Mouse (Mus musculus): ENCODE measurements around the gene Gm10392. TPM values are rescaled to one million over a fixed set of nuclear protein-coding genes. Genes with fewer than 3 reads are reported as not detected.

Gene Gm10392
- total RNA-seq, 4 experiments from 2014 or later, result not detected

GRCm38 (mm10) chr11:77492911-77493332 lies 26.1 kb downstream of the Gm10392 start:
- peak; percentile 91 for DNase-seq (ENCODE audit: low spot score)

GRCm38 (mm10) chr11:77492311-77492871 lies 26.6 kb downstream of the Gm10392 start:
- DNase-seq (ENCODE audit: low spot score), result no peak

- peak; percentile 74 for DNase-seq (ENCODE audit: low spot score)
These were observed 27.3 kb downstream of the Gm10392 start for GRCm38 (mm10) chr11:77491502-77492291.

GRCm38 (mm10) chr11:77491123-77491501 lies 27.9 kb downstream of the Gm10392 start:
- peak; percentile 89 for DNase-seq (ENCODE audit: low spot score)

- DNase-seq (ENCODE audit: low spot score), result no peak
These were observed 28.5 kb downstream of the Gm10392 start for GRCm38 (mm10) chr11:77490451-77490850.

- DNase-seq (ENCODE audit: low spot score), result no peak
These were observed 29.3 kb downstream of the Gm10392 start, which contains the start of gene Ankrd13b for GRCm38 (mm10) chr11:77489591-77490235. Ankrd13b (minus strand) TSS chr11:77489678.

- no peak for DNase-seq (ENCODE audit: low spot score)
These were observed 30.0 kb downstream of the Gm10392 start for GRCm38 (mm10) chr11:77488771-77489581.

- no peak for DNase-seq (ENCODE audit: low spot score)
These were observed 32.2 kb downstream of the Gm10392 start for GRCm38 (mm10) chr11:77486798-77487197.

GRCm38 (mm10) chr11:77485229-77485628 lies 33.8 kb downstream of the Gm10392 start:
- DNase-seq (ENCODE audit: low spot score), result no peak

GRCm38 (mm10) chr11:77483510-77484255 lies 35.3 kb downstream of the Gm10392 start:
- DNase-seq (ENCODE audit: low spot score), result no peak

GRCm38 (mm10) chr11:77483043-77483442 lies 36.0 kb downstream of the Gm10392 start:
- no peak for DNase-seq (ENCODE audit: low spot score)

- no peak for DNase-seq (ENCODE audit: low spot score)
These were observed 42.1 kb downstream of the Gm10392 start for GRCm38 (mm10) chr11:77476895-77477294.

GRCm38 (mm10) chr11:77476216-77476615 lies 42.8 kb downstream of the Gm10392 start:
- no peak for DNase-seq (ENCODE audit: low spot score)

GRCm38 (mm10) chr11:77472775-77473174 lies 46.2 kb downstream of the Gm10392 start:
- no peak for DNase-seq (ENCODE audit: low spot score)

GRCm38 (mm10) chr11:77471407-77471806 lies 47.6 kb downstream of the Gm10392 start:
- no peak for DNase-seq (ENCODE audit: low spot score)

- DNase-seq (ENCODE audit: low spot score), result no peak
These were observed 50.6 kb downstream of the Gm10392 start for GRCm38 (mm10) chr11:77468397-77468796.

GRCm38 (mm10) chr11:77467784-77468183 lies 51.2 kb downstream of the Gm10392 start:
- DNase-seq (ENCODE audit: low spot score), result no peak

- DNase-seq (ENCODE audit: low spot score), result no peak
These were observed 51.8 kb downstream of the Gm10392 start for GRCm38 (mm10) chr11:77467157-77467556.
